Mouse (Mus musculus): ENCODE data around the gene Defb21. TPM values are rescaled to one million over a fixed set of nuclear protein-coding genes. Genes with fewer than 3 reads are reported as not detected.

Defb21 gene
- polyA plus RNA-seq, 1 experiment from 2014 or later: not detected

GRCm38 (mm10) chr2:152617374-152617773 lies 44.8 kb downstream of the Defb21 start:
- Histone ChIP-seq H3K36me3 (ENCODE audit: control insufficient read depth, insufficient read depth, low read length) (no peaks in the 10 kb centered on the region), H3K4me2 (ENCODE audit: low read depth, low read length) (no peak overlapping the region), H3K4me3 (ENCODE audit: low read depth, low read length) (no peak overlapping the region), H3K4me1 (ENCODE audit: control insufficient read depth, insufficient read depth, low read length) (no peaks in the 10 kb centered on the region), H3K9me3 (ENCODE audit: control insufficient read depth, low read length) (no peaks in the 10 kb centered on the region), H3K27ac (ENCODE audit: low read depth, low read length) (no peak overlapping the region), H3K27me3 (ENCODE audit: control insufficient read depth, insufficient read depth, low read length) (no peaks in the 10 kb centered on the region), H3K9ac (replicated peaks; ENCODE audit: low read depth, low read length) (no peak overlapping the region)
- 59% methylated on average over 5 of the region's 5 CpGs for WGBS
- no peak for ATAC-seq (ENCODE audit: low read depth)

DNA sequence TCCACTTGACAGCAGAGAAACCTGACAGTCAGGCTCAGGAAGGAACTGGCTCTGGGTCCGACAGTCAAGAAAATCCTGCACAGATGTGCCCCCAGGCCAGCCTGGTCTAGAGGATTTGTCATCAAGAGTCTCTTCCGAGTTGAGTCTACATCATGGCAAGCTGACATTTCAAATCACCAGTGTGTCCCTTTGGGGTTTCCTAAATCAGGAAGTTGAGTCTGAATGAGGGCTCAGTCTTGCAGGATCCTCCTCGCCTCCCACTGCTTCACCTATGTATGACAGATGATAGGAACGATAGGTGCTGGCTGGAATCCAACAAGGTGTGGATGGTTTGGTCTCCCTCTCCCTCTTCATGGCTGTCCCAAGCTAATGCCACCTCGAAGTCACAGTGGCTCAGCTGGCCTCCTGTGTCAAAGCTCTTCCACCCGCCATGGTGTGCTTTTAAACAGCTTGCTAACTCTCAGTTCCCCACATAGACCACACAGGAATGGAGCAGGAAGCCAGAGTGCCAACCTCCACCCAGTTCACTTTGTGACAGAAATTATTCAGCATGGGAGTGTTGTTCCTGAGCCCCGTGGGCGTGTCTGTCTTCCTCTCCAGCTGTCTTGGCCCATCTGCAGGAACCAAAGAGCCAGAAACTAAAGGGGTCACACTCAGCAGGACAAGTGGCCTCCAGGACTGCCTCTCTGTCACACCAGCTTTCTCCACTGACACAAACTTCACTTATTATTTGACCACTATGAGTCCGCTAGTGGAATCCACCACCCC lies 48.0 kb downstream of the Defb21 start:
- H3K36me3 ChIP-seq (ENCODE audit: control insufficient read depth, insufficient read depth, low read length): no peaks in the 10 kb centered on the region
- 68% methylated on average over 9 of the region's 9 CpGs for WGBS
- H3K4me1 ChIP-seq (ENCODE audit: control insufficient read depth, insufficient read depth, low read length): no peaks in the 10 kb centered on the region
- no peaks in the 10 kb centered on the region for H3K9me3 ChIP-seq (ENCODE audit: control insufficient read depth, low read length)
- H3K4me3 ChIP-seq (ENCODE audit: low read depth, low read length): no peak overlapping the region
- no peak overlapping the region for H3K27ac ChIP-seq (ENCODE audit: low read depth, low read length)
- no peaks in the 10 kb centered on the region for H3K27me3 ChIP-seq (ENCODE audit: control insufficient read depth, insufficient read depth, low read length)
- no peak overlapping the region for H3K4me2 ChIP-seq (ENCODE audit: low read depth, low read length)
- ATAC-seq (ENCODE audit: low read depth): no peak
- H3K9ac ChIP-seq (replicated peaks; ENCODE audit: low read depth, low read length): no peak overlapping the region

DNA sequence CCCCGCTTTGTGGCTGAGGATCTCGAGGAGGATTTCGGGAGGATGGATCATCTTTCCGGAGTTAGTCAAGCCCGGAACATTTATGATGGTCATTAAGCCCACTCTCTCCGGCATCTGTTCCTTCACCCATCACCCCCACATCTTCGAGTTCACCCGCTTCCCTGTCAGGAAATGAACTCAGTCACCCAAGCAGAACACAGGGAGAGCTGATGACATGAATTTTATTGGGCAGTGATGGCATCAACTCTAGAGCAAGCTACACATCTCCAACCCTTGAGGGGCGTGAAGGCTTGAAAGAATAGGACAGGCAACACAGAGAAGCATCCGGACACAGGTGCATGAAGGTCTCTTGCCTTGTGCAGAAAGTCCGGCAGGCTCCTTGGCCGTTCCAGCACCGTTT lies 49.6 kb downstream of the Defb21 start:
- no peak overlapping the region for H3K4me3 ChIP-seq (ENCODE audit: low read depth, low read length)
- no peaks in the 10 kb centered on the region for H3K9me3 ChIP-seq (ENCODE audit: control insufficient read depth, low read length)
- H3K4me1 ChIP-seq (ENCODE audit: control insufficient read depth, insufficient read depth, low read length): peaks cover 6% of the 10 kb centered on the region; the same call in 1 of the 2 replicates
- no peaks in the 10 kb centered on the region for H3K36me3 ChIP-seq (ENCODE audit: control insufficient read depth, insufficient read depth, low read length)
- no peak overlapping the region for H3K9ac ChIP-seq (replicated peaks; ENCODE audit: low read depth, low read length)
- 74% methylated on average over 13 of the region's 13 CpGs for WGBS
- H3K27me3 ChIP-seq (ENCODE audit: control insufficient read depth, insufficient read depth, low read length): peaks cover 9% of the 10 kb centered on the region; the same call in 1 of the 2 replicates
- no peak for ATAC-seq (ENCODE audit: low read depth)
- no peak overlapping the region for H3K27ac ChIP-seq (ENCODE audit: low read depth, low read length)
- H3K4me2 ChIP-seq (ENCODE audit: low read depth, low read length): no peak overlapping the region

DNA sequence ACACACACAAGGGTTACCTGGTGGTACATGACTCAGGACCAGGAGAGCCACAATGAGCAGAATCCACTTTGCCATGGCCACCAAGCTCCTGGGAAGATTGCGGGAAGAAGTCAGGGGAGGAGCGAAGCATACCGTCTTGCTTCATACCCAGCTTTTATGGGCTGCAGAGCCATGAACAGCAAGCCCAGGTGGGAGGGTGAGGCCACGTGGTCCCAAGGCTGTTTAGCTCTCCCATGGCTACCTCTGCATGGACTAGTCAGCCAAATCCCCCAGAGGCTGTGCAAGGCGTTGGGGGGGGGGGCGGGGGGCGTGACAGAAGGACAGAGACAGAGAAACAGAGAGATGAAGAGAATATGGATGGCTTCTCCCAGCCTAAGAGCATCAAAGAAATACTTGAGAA lies 50.4 kb downstream of the Defb21 start, which contains the start of gene Defb25:
TSS of gene Defb25 (minus strand) at position 101 of the 400 bp plus-strand sequence.
- H3K4me1 ChIP-seq (ENCODE audit: control insufficient read depth, insufficient read depth, low read length): peaks cover 7% of the 10 kb centered on the region; the same call in 1 of the 2 replicates
- no peaks in the 10 kb centered on the region for H3K9me3 ChIP-seq (ENCODE audit: control insufficient read depth, low read length)
- H3K27me3 ChIP-seq (ENCODE audit: control insufficient read depth, insufficient read depth, low read length): peaks cover 11% of the 10 kb centered on the region; the same call in 1 of the 2 replicates
- H3K36me3 ChIP-seq (ENCODE audit: control insufficient read depth, insufficient read depth, low read length): no peaks in the 10 kb centered on the region
- 84% methylated on average over 7 of the region's 7 CpGs for WGBS
- no peak within 1 kb of the TSS for H3K9ac ChIP-seq (replicated peaks; ENCODE audit: low read depth, low read length)
- H3K4me3 ChIP-seq (ENCODE audit: low read depth, low read length): no peak within 1 kb of the TSS
- H3K27ac ChIP-seq (ENCODE audit: low read depth, low read length): no peak within 1 kb of the TSS
- H3K4me2 ChIP-seq (ENCODE audit: low read depth, low read length): no peak within 1 kb of the TSS
- ATAC-seq (ENCODE audit: low read depth): no peak

Other genes starting within 250 kb of the Defb21 start
- 98.5 and 107 TPM in 2 replicates for gene Rbck1, start 240.1 kb upstream of the Defb21 start, polyA plus RNA-seq (2014; fragmentation: Nextera tagmentation; extraction: Ambion mirVana)
- 1.1 and 1.6 TPM in 2 replicates for gene Trib3, start 228.7 kb upstream of the Defb21 start, polyA plus RNA-seq (2014; fragmentation: Nextera tagmentation; extraction: Ambion mirVana)
- gene Nrsn2, start 196.1 kb upstream of the Defb21 start, polyA plus RNA-seq (2014; fragmentation: Nextera tagmentation; extraction: Ambion mirVana): 42.9 and 54.4 TPM in 2 replicates
- 19.2 and 19.7 TPM in 2 replicates for gene Sox12, start 174.7 kb upstream of the Defb21 start, polyA plus RNA-seq (2014; fragmentation: Nextera tagmentation; extraction: Ambion mirVana)
- 14.5 and 18.0 TPM in 2 replicates for gene Zcchc3, start 157.7 kb upstream of the Defb21 start, polyA plus RNA-seq (2014; fragmentation: Nextera tagmentation; extraction: Ambion mirVana)
- gene 6820408C15Rik, start 157.2 kb upstream of the Defb21 start, polyA plus RNA-seq (2014; fragmentation: Nextera tagmentation; extraction: Ambion mirVana): 0.87 and 0.99 TPM in 2 replicates
- not detected in 2 replicates for gene Defb23, start 108.1 kb upstream of the Defb21 start, polyA plus RNA-seq (2014; fragmentation: Nextera tagmentation; extraction: Ambion mirVana)
- not detected in 2 replicates for gene Defb20, start 95.7 kb upstream of the Defb21 start, polyA plus RNA-seq (2014; fragmentation: Nextera tagmentation; extraction: Ambion mirVana)
- not detected in 2 replicates for gene Defb22, start 82.6 kb upstream of the Defb21 start, polyA plus RNA-seq (2014; fragmentation: Nextera tagmentation; extraction: Ambion mirVana)
- gene Defb26, start 61.1 kb upstream of the Defb21 start, polyA plus RNA-seq (2014; fragmentation: Nextera tagmentation; extraction: Ambion mirVana): not detected in 2 replicates
- gene Defb28, start 54.5 kb upstream of the Defb21 start, polyA plus RNA-seq (2014; fragmentation: Nextera tagmentation; extraction: Ambion mirVana): not detected in 2 replicates
- not detected in 2 replicates for gene Defb29, start 32.6 kb upstream of the Defb21 start, polyA plus RNA-seq (2014; fragmentation: Nextera tagmentation; extraction: Ambion mirVana)
- gene Gm17416, start 3.4 kb upstream of the Defb21 start, polyA plus RNA-seq (2014; fragmentation: Nextera tagmentation; extraction: Ambion mirVana): not detected in 2 replicates
- not detected in 2 replicates for gene Defb19, start 7.6 kb downstream of the Defb21 start, polyA plus RNA-seq (2014; fragmentation: Nextera tagmentation; extraction: Ambion mirVana)
- not detected in 2 replicates for gene Defb45, start 26.7 kb downstream of the Defb21 start, polyA plus RNA-seq (2014; fragmentation: Nextera tagmentation; extraction: Ambion mirVana)
- gene Defb36, start 31.6 kb downstream of the Defb21 start, polyA plus RNA-seq (2014; fragmentation: Nextera tagmentation; extraction: Ambion mirVana): not detected in 2 replicates
- not detected in 2 replicates for gene Defb25, start 50.3 kb downstream of the Defb21 start, polyA plus RNA-seq (2014; fragmentation: Nextera tagmentation; extraction: Ambion mirVana)
- gene Rem1, start 54.2 kb downstream of the Defb21 start, polyA plus RNA-seq (2014; fragmentation: Nextera tagmentation; extraction: Ambion mirVana): 0.33 TPM in 1 of 2 replicates, not detected in the other
- gene H13, start 96.7 kb downstream of the Defb21 start, polyA plus RNA-seq (2014; fragmentation: Nextera tagmentation; extraction: Ambion mirVana): 156 and 160 TPM in 2 replicates
- gene Mcts2, start 114.3 kb downstream of the Defb21 start, polyA plus RNA-seq (2014; fragmentation: Nextera tagmentation; extraction: Ambion mirVana): 40.2 and 43.8 TPM in 2 replicates
- gene Id1, start 163.5 kb downstream of the Defb21 start, polyA plus RNA-seq (2014; fragmentation: Nextera tagmentation; extraction: Ambion mirVana): 49.9 and 50.4 TPM in 2 replicates
- 3.6 and 4.5 TPM in 2 replicates for gene Cox4i2, start 181.4 kb downstream of the Defb21 start, polyA plus RNA-seq (2014; fragmentation: Nextera tagmentation; extraction: Ambion mirVana)

Data from neural tube, embryonic 14.5 days (tissue).